ENCODE assay signal across 8 mouse cellular contexts in genomic region chr9:119401801-119402214, GRCm38 (mm10). TPM values are rescaled to one million over a fixed set of nuclear protein-coding genes. Genes with fewer than 3 reads are reported as not detected.
DNase-seq lines count a peak whose midpoint lies in the region; ATAC-seq and TF ChIP-seq lines count a peak whose summit lies in the region.

TSS of gene Acvr2b (plus strand) at chr9:119402118.

- H3K9ac ChIP-seq in ES-E14 (ENCODE audit: insufficient read depth, low read depth, low read length, poor library complexity, severe bottlenecking): peak within 1 kb of the TSS; percentile 98
- peak within 1 kb of the TSS; percentile 96 for H3K9ac ChIP-seq in lung, embryonic 15.5 days

- peak within 1 kb of the TSS; percentile 95 for H3K4me2 ChIP-seq in lung, embryonic 15.5 days

- no peaks in the 10 kb centered on the region for H3K27me3 ChIP-seq in lung, embryonic 15.5 days
- no peaks in the 10 kb centered on the region; the same call in 1 of the 2 replicates for H3K27me3 ChIP-seq in thymus, adult 2 months (ENCODE audit: control insufficient read depth, insufficient read depth, low read length)

- TF ChIP-seq POLR2A in thymus, adult 2 months (IDR thresholded peaks at IDR 0.05; ENCODE audit: control insufficient read depth, extremely low read depth, insufficient read depth, low read length, poor library complexity): 0 out of 2 replicates have a peak, but pooled peaks have one; percentile 23

- under 1% methylated on average over 20 of the region's 32 CpGs for WGBS in lung, embryonic 15.5 days
- WGBS in thymus, adult 2 months: under 1% methylated on average over 15 of the region's 32 CpGs

- peak within 1 kb of the TSS; percentile 90 to 97 for H3K4me3 ChIP-seq in ES-E14 (ENCODE audit: insufficient read depth in 1 of 2, low read depth in 1 of 2, low read length in 2 of 2, poor library complexity in 1 of 2, severe bottlenecking in 1 of 2)
- H3K4me3 ChIP-seq in lung, embryonic 15.5 days: peak within 1 kb of the TSS; percentile 86
- peak within 1 kb of the TSS; percentile 55 for H3K4me3 ChIP-seq in thymus, adult 2 months (ENCODE audit: control insufficient read depth, insufficient read depth, low read length)

- peaks cover 2% of the 10 kb centered on the region for H3K36me3 ChIP-seq in ES-E14 (ENCODE audit: control insufficient read depth, insufficient read depth, low read length, poor library complexity, severe bottlenecking)
- H3K36me3 ChIP-seq in lung, embryonic 15.5 days: no peaks in the 10 kb centered on the region
- H3K36me3 ChIP-seq in thymus, adult 2 months (ENCODE audit: control insufficient read depth, insufficient read depth, low read length): no peaks in the 10 kb centered on the region

- in situ Hi-C loops in ES-E14 (cut with MboI; ENCODE audit: low sequenced_read_pairs in 2 of 2, unreplicated experiment in 2 of 2): no loop called here

- DNase-seq in ES-E14 (ENCODE audit: low read depth, low spot score): peak; percentile 97
- DNase-seq in cerebellum, adult 11-12 months: peak; percentile 93
- peak; percentile 98 for DNase-seq in forelimb bud, embryonic 11.5 days (ENCODE audit: low read depth, low spot score)
- peak; percentile 68 for DNase-seq in layer of hippocampus, adult 9-10 months (ENCODE audit: low spot score)
- peak; percentile 92 for DNase-seq in ovary, adult 18-20 months (ENCODE audit: low spot score)
- DNase-seq in thymus, adult 2 months: peak; percentile 92

- H3K27ac ChIP-seq in ES-E14 (ENCODE audit: insufficient read depth, low read depth, low read length, poor library complexity, severe bottlenecking): peak within 1 kb of the TSS; percentile 82
- peak within 1 kb of the TSS; percentile 98 for H3K27ac ChIP-seq in lung, embryonic 15.5 days
- H3K27ac ChIP-seq in thymus, adult 2 months (ENCODE audit: control insufficient read depth, insufficient read depth, low read length): no peak within 1 kb of the TSS

- peak; percentile 75 to 79 for ATAC-seq in hematopoietic stem cell, adult 5-6 weeks (replicated peaks in 1 of 2; ENCODE audit: insufficient read depth in 1 of 2, low FRiP score in 2 of 2, low TSS enrichment in 1 of 2, low read depth in 1 of 2, poor library complexity in 2 of 2, severe bottlenecking in 2 of 2)
- ATAC-seq in lung, embryonic 15.5 days (ENCODE audit: borderline replicate concordance, extremely low read depth, low FRiP score, low TSS enrichment): peak; percentile 95

- TF ChIP-seq CTCF in thymus, adult 2 months (IDR thresholded peaks at IDR 0.05; ENCODE audit: borderline replicate concordance, control insufficient read depth, extremely low read depth, insufficient read depth, low read length, poor library complexity): peak; percentile 61; the same call in 1 of the 2 replicates

- H3K4me1 ChIP-seq in ES-E14 (ENCODE audit: control insufficient read depth in 2 of 2, insufficient read depth in 2 of 2, low read length in 2 of 2, poor library complexity in 1 of 2): peaks cover 4 to 9% of the 10 kb centered on the region in 2 experiments; a peak in 2 of 4 replicates
- H3K4me1 ChIP-seq in lung, embryonic 15.5 days: peaks cover 16% of the 10 kb centered on the region
- peaks cover 25% of the 10 kb centered on the region for H3K4me1 ChIP-seq in thymus, adult 2 months (replicated peaks; ENCODE audit: control insufficient read depth, insufficient read depth, low read length)

- no peaks in the 10 kb centered on the region for H3K9me3 ChIP-seq in ES-E14 (ENCODE audit: control insufficient read depth, insufficient read depth, low read depth, low read length)
- no peaks in the 10 kb centered on the region for H3K9me3 ChIP-seq in lung, embryonic 15.5 days

TF ChIP-seq in ES-E14, 5 proteins besides CTCF, POLR2A, EP300 and RAD21:
- no peak for TF ChIP-seq HCFC1 (IDR thresholded peaks at IDR 0.05; ENCODE audit: borderline replicate concordance, insufficient read depth, low read length)
- no peak for TF ChIP-seq MAFK (IDR thresholded peaks at IDR 0.05; ENCODE audit: insufficient read depth, low read depth, low read length)
- TF ChIP-seq ZC3H11A (IDR thresholded peaks at IDR 0.05; ENCODE audit: borderline replicate concordance, low read depth, low read length): no peak
- no peak for TF ChIP-seq CHD2 (IDR thresholded peaks at IDR 0.05; ENCODE audit: low read depth, low read length)
- TF ChIP-seq ZNF384 (IDR thresholded peaks at IDR 0.05; ENCODE audit: low read depth, low read length): no peak
TF ChIP-seq in ES-E14: peak in this region for 0.

RNA-seq across cellular contexts. Expression of gene Acvr2b, which starts in this region (rescaled TPM):
- total RNA-seq in ES-E14 (2012; rRNA removed): 29.8 and 57.1 TPM in 2 replicates
- 1.2 and 8.4 TPM in 2 replicates for total RNA-seq in hematopoietic stem cell, adult 5-6 weeks (2017)
- polyA plus RNA-seq in lung, embryonic 15.5 days (2015; fragmentation: Nextera tagmentation; extraction: Ambion mirVana): 14.1 and 18.8 TPM in 2 replicates
- 7.7 and 8.3 TPM in 2 replicates for polyA plus RNA-seq in thymus, adult 2 months (2012; rRNA removed)
